Mouse (Mus musculus) liver, embryonic 11.5 days (tissue): ENCODE measurements at regions not wholly inside any gene's neighbourhood (a gene's known extent, or its start where the extent isn't known, plus 50 kb on each side); places are given as distances from the start of the nearest gene placed in this dataset.

Source experiments
- ATAC-seq: fragments of 200-750 bp; cut with Nextera tagmentation; replicated peaks from 2 replicates; pipeline ENCODE4 v1.8.0; 2017; ENCODE audit warnings: moderate number of reproducible peaks, mild to moderate bottlenecking, moderate TSS enrichment, moderate library complexity; ENCODE audit not compliant: low FRiP score
- DNase-seq: peaks from one replicate; pipeline ENCODE4 v3.0.0-alpha.2; 2017; ENCODE audit warnings: low spot score
- H3K27ac ChIP-seq: fragments of 300-500 bp; sonication (generic); 2 replicates; pipeline ENCODE4 v1.5.1; 2014; ENCODE audit warnings: mild to moderate bottlenecking, low read depth, low read length, control low read depth
- H3K27me3 ChIP-seq: fragments of 300-500 bp; sonication (generic); replicated peaks from 2 replicates; pipeline ENCODE4 v1.6.1; 2014; ENCODE audit warnings: low read length, mixed read lengths; ENCODE audit not compliant: control insufficient read depth, insufficient read depth
- H3K36me3 ChIP-seq: fragments of 300-500 bp; sonication (generic); 2 replicates; pipeline ENCODE4 v1.6.1; 2014; ENCODE audit warnings: mild to moderate bottlenecking, low read length, moderate library complexity, mixed read lengths; ENCODE audit not compliant: control insufficient read depth, insufficient read depth
- H3K4me1 ChIP-seq: fragments of 300-500 bp; sonication (generic); replicated peaks from 2 replicates; pipeline ENCODE4 v1.6.1; 2014; ENCODE audit warnings: low read length, mixed read lengths; ENCODE audit not compliant: control insufficient read depth, insufficient read depth
- H3K4me2 ChIP-seq: fragments of 300-500 bp; sonication (generic); 2 replicates; pipeline ENCODE4 v1.6.1; 2014; ENCODE audit warnings: mild to moderate bottlenecking, control low read depth, moderate library complexity
- H3K4me3 ChIP-seq: fragments of 300-500 bp; sonication (generic); 2 replicates; pipeline ENCODE4 v1.5.1; 2014; ENCODE audit warnings: low read depth, low read length, control low read depth
- H3K9ac ChIP-seq: fragments of 300-500 bp; sonication (generic); 2 replicates; pipeline ENCODE4 v1.6.1; 2014; ENCODE audit warnings: low read depth, low read length, control low read depth
- H3K9me3 ChIP-seq: fragments of 300-500 bp; sonication (generic); 2 replicates; pipeline ENCODE4 v1.6.1; 2016; ENCODE audit warnings: low read length, inconsistent platforms, mixed read lengths; ENCODE audit not compliant: control insufficient read depth
- WGBS: fragments of 180-500 bp; shearing (Covaris S2); extraction: QIAGEN DNeasy Blood & Tissue Kit; methylation state at CpG from one replicate; pipeline ENCODE4 v1.1.7; 2014; 5-methylcytosine and 5-hydroxymethylcytosine counted together

DNA sequence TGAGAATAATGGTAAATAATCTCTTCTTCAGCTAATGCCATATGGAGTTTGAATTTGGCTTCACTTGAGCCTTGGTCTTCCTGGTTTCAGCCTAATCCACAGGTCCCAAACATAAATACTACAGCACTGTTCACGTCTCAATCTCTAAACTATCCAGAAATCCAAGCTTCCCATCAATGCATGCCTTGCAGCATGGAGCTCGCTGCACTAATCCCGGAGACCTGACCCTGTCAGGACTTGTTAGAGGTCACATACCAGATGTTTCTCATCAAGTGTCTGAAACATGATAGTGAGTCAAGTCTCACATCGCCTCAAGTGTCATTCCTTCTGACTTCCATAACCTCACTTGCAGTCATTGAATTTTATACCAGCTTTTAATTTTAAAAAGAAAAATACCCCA lies 1082.9 kb upstream of the Cited2 start:
- no peak overlapping the region for H3K27ac ChIP-seq
- WGBS, result 66% methylated on average over 4 of the region's 4 CpGs

GRCm38 (mm10) chr10:16650120-16650519 lies 1072.9 kb upstream of the Cited2 start:
- Histone ChIP-seq H3K4me3 (no peak overlapping the region), H3K4me1 (no peaks in the 10 kb centered on the region), H3K9ac (no peak overlapping the region), H3K9me3 (no peaks in the 10 kb centered on the region), H3K36me3 (no peaks in the 10 kb centered on the region), H3K27ac (no peak overlapping the region), H3K4me2 (no peak overlapping the region), H3K27me3 (no peaks in the 10 kb centered on the region)
- 36% methylated on average over 1 of the region's 1 CpGs for WGBS
- no peak for DNase-seq
- no peak for ATAC-seq

More for the DNA sequence above, 1082.9 kb upstream of the Cited2 start:
- Histone ChIP-seq H3K36me3 (no peaks in the 10 kb centered on the region), H3K4me3 (no peak overlapping the region), H3K9ac (no peak overlapping the region), H3K4me2 (no peak overlapping the region), H3K4me1 (no peaks in the 10 kb centered on the region), H3K27me3 (no peaks in the 10 kb centered on the region), H3K9me3 (no peaks in the 10 kb centered on the region)
- ATAC-seq, result no peak
- DNase-seq, result no peak

- Histone ChIP-seq H3K27me3 (no peaks in the 10 kb centered on the region), H3K27ac (no peak overlapping the region), H3K4me2 (no peak overlapping the region), H3K36me3 (no peaks in the 10 kb centered on the region), H3K9me3 (no peaks in the 10 kb centered on the region), H3K9ac (no peak overlapping the region), H3K4me1 (no peaks in the 10 kb centered on the region), H3K4me3 (no peak overlapping the region)
- ATAC-seq, result no peak
- no peak for DNase-seq
- 56% methylated on average over 4 of the region's 4 CpGs for WGBS
These were observed 1070.6 kb upstream of the Cited2 start for GRCm38 (mm10) chr10:16652450-16652849.

DNA sequence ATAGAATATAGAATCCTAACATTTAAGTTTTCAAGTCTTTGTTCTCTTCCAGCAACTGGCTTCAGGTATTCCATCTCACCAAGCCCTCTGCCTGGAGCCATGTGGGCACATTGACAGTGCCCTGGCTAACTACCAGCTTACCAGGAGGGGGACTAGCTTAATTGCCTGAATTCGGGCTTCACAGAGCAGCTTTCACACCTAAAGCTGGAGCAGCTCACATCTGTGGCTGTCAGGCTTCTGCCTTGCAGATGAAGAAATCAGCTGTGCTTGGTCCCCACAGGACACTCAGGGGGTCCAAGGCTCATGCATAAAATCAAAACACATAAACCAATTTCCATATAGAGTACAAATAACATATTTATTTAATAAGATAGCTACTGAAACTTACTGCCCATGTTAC lies 1058.5 kb upstream of the Cited2 start:
- H3K4me2 ChIP-seq, result no peak overlapping the region
- H3K27ac ChIP-seq, result no peak overlapping the region
- H3K4me3 ChIP-seq, result no peak overlapping the region
- H3K9me3 ChIP-seq, result no peaks in the 10 kb centered on the region
- whole genome bisulfite sequencing, result 66% methylated on average over 1 of the region's 1 CpGs
- ATAC-seq (no peak), DNase-seq (no peak)
- no peaks in the 10 kb centered on the region for H3K36me3 ChIP-seq
- no peaks in the 10 kb centered on the region for H3K27me3 ChIP-seq
- H3K9ac ChIP-seq, result no peak overlapping the region
- H3K4me1 ChIP-seq, result no peaks in the 10 kb centered on the region

DNA sequence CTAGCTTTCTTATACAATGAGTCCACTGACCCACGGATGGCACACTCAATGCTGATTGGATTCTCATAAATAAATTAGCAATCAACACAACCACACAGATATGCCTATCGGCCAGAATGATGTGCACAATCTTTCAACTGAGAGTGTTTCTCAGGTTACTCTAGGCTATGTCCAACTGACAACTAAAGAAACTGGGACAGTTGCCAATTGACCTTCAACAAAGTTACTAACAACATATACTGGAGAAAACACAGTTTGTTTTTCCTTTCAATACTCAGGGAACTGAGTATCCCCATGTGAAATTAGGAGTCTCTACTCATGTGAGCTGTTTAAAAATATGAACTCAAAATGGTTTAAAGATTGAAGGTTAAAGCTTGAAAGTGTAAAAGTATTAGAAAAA lies 1052.7 kb upstream of the Cited2 start:
- no peak for DNase-seq
- no peak for ATAC-seq

DNA sequence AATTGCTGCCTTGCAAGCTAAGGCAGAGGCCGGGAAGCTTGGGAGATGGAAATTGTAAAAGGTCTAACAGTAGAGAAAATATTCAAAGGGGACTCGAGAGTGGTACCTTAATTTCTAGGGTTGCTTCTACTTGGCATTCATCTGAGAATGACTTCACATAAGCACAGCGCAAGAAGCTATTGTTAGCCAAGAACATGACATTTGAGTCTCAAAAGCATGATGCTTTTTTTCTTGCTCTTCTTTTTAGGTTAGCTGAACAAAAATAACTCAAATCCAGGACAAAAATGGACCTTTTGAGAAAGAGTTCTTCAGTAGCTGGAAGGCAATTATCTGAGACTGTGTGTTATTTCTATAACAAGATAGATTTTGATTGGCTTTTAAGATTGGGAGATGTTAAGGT lies 1042.0 kb upstream of the Cited2 start:
- no peaks in the 10 kb centered on the region for H3K9me3 ChIP-seq
- H3K27me3 ChIP-seq, result no peaks in the 10 kb centered on the region
- DNase-seq (no peak), ATAC-seq (no peak)
- H3K36me3 ChIP-seq, result no peaks in the 10 kb centered on the region
- WGBS, result 79% methylated on average over 3 of the region's 3 CpGs
- H3K4me3 ChIP-seq, result no peak overlapping the region
- no peaks in the 10 kb centered on the region for H3K4me1 ChIP-seq
- no peak overlapping the region for H3K27ac ChIP-seq
- no peak overlapping the region for H3K4me2 ChIP-seq
- no peak overlapping the region for H3K9ac ChIP-seq

More for the DNA sequence above, 1052.7 kb upstream of the Cited2 start:
- WGBS, result 67% methylated on average over 2 of the region's 2 CpGs
- Histone ChIP-seq H3K4me2 (no peak overlapping the region), H3K27ac (no peak overlapping the region), H3K36me3 (no peaks in the 10 kb centered on the region), H3K4me1 (no peaks in the 10 kb centered on the region), H3K4me3 (no peak overlapping the region), H3K27me3 (no peaks in the 10 kb centered on the region), H3K9ac (no peak overlapping the region), H3K9me3 (no peaks in the 10 kb centered on the region)

GRCm38 (mm10) chr10:16685352-16685751 lies 1037.7 kb upstream of the Cited2 start:
- H3K4me1 ChIP-seq, result no peaks in the 10 kb centered on the region
- no peaks in the 10 kb centered on the region for H3K36me3 ChIP-seq
- ATAC-seq (no peak), DNase-seq (no peak)
- WGBS, result 94% methylated on average over 1 of the region's 1 CpGs
- no peak overlapping the region for H3K9ac ChIP-seq
- H3K27me3 ChIP-seq, result no peaks in the 10 kb centered on the region
- H3K4me2 ChIP-seq, result no peak overlapping the region
- no peak overlapping the region for H3K4me3 ChIP-seq
- H3K9me3 ChIP-seq, result no peaks in the 10 kb centered on the region
- H3K27ac ChIP-seq, result no peak overlapping the region

DNA sequence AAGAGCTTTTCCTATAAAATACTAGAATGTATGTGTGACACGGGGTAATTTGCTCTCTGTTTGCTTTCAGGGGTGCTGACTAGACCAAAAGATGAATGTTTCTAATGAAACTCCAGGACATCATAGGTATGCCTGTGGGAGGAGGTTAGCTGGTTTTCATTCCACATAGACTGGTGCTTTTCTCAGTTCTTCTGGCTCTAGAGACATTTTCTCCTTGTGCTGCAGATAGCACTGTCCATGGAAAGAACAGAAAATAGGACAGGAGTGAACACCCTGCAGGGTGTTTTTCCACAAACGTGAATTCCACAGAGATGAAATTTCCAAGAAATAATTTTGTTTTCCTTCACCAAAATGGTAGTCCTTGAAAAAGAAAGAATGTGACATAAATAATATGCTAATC lies 1016.0 kb upstream of the Cited2 start:
- ATAC-seq (no peak), DNase-seq (no peak)
- Histone ChIP-seq H3K27me3 (no peaks in the 10 kb centered on the region), H3K4me1 (no peaks in the 10 kb centered on the region), H3K36me3 (no peaks in the 10 kb centered on the region), H3K9me3 (no peaks in the 10 kb centered on the region), H3K9ac (no peak overlapping the region), H3K4me2 (no peak overlapping the region), H3K27ac (no peak overlapping the region), H3K4me3 (no peak overlapping the region)
- 67% methylated on average over 2 of the region's 2 CpGs for WGBS

DNA sequence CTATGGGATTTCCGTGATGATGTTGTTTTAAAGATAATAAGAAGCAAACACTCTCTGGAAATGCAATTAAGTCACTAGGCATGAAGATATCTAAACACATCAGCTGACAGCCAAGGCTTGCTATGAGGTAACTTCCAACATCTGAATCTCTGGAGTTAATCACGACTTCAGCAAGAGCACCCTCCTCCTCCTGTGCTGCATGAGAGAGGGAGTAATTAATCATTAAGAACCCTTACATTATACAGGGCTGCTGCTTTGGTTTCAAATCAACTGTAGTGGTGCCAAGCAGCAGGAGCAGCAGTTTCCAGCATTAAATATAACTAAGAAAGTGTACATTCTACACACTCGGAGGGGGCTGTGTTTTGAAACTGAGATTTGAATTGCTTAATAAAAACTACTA lies 1009.9 kb upstream of the Cited2 start:
- no peak overlapping the region for H3K9ac ChIP-seq
- no peak for DNase-seq
- H3K36me3 ChIP-seq, result no peaks in the 10 kb centered on the region
- H3K27ac ChIP-seq, result no peak overlapping the region
- ATAC-seq, result no peak
- 57% methylated on average over 3 of the region's 3 CpGs for whole genome bisulfite sequencing
- H3K4me3 ChIP-seq, result no peak overlapping the region
- H3K4me2 ChIP-seq, result no peak overlapping the region
- no peaks in the 10 kb centered on the region for H3K27me3 ChIP-seq
- H3K9me3 ChIP-seq, result no peaks in the 10 kb centered on the region
- no peaks in the 10 kb centered on the region for H3K4me1 ChIP-seq
